Mouse (Mus musculus): ENCODE data around the gene Cacng2.
A peak's percentile ranks its signal among the peaks of the same experiment; 100 is the strongest.

Cacng2 gene

GRCm38 (mm10) chr15:78119704-78120103 lies at the start of gene Cacng2:
Gene Cacng2 (minus strand): TSS chr15:78120028.
- DNase-seq (ENCODE audit: low spot score in 2 of 2), result peak; percentile 90 to 97

DNA sequence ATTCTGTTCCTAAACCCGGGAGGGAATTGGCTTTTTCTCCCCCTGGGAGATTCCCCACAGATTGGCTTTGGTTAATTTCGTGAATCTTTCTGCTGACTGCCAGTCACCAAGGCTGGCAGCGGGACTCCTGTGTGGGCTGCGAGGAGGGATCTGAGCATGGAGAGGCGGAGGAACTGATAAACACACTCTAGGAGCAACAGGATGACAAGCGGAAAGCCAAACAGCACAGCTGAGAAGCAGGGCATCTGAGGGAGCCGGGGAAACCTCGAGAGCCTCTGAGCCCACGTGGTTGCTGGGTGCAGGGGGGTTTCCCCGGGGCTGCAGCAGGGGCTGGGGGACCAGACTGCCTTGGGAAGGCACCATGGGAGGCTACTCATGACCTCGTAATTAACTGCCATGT lies 49.7 kb upstream of the Cacng2 start:
- no peak for DNase-seq (ENCODE audit: low spot score in 2 of 2)

GRCm38 (mm10) chr15:78165292-78165691 lies 45.5 kb upstream of the Cacng2 start:
- DNase-seq (ENCODE audit: low spot score in 2 of 2), result peak in 1 of 2 experiments; percentile 31

DNA sequence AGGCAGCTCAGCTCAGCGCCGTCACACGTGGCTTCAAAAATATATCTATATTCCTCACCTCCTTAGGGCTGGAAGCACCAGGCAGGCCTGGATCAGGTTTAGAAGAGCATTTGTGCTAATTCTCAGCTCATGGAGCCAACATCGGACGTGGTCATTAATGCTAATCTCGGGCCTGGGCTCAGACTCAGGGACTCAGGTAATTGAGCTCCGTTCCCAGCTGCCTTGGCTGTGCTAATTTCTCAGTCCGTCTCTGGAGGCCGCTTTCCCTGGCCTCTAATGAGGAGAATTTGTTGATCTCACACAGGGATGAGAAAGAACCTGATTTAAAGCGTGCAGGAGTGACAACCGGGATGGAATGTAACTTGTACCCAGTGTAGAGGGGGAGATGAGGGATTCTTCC lies 44.6 kb upstream of the Cacng2 start:
- no peak for DNase-seq (ENCODE audit: low spot score in 2 of 2)

GRCm38 (mm10) chr15:78161946-78162345 lies 42.1 kb upstream of the Cacng2 start:
- no peak for DNase-seq (ENCODE audit: low spot score in 2 of 2)

GRCm38 (mm10) chr15:78158335-78158734 lies 38.5 kb upstream of the Cacng2 start:
- DNase-seq (ENCODE audit: low spot score in 2 of 2), result no peak

DNA sequence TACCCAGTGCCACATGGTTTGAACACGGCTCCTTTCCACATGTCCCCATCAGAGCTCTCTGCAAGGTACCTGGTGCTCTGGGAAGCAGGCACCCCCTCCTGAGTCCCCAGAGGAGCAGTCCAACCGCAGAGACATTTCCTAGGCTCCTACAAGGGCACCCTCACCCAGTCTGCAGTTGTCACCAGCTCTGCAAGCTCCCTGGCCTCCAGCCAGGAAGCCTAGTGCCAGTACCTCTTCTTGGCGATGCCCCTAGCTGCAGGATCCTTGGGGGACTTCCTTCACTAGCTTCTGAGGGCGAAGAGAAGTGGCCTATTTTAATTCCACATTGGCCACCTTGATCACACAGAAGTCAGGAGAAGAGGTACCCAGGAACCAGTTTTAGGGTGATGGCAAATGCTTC lies 38.0 kb upstream of the Cacng2 start:
- DNase-seq (ENCODE audit: low spot score in 2 of 2), result no peak

DNA sequence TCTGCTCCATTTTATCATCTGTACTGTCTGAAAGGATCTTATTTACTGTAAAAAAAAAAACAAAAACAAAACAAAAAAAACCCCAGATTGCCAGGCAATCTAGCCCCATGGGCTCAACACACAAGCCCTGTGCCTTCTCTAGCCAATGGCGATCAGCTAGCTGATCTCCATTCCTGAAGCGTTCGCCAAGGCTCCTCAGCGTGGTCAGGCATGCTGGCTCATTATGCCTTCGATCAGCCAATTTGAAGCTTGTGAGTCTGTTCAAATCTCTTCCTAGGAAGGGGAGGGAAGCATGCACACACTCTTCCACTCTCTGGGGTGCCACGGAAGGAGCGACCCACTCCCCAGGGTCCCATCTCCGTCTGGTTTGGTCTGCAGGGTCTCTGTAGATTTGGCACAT lies 37.5 kb upstream of the Cacng2 start:
- DNase-seq (ENCODE audit: low spot score in 2 of 2), result no peak

DNA sequence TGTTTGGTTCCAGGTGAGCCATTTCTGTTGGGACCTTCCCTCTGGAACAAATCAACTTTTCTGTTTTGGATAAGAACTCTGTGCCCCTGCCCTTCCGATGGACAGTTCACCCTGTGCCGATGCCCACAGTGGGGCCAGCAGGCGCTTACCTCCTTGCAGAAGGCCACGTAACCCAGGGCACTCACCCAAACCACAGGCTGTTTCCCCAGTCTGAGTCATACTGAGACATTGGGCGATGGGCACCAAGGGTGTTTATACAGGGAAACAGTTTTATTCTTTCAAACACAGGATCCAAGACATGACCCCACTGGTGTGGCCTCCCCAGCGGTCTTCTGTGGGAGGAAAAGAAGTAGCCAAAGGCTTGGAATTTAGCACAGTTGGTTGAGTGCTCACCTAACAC lies 35.6 kb upstream of the Cacng2 start:
- no peak for DNase-seq (ENCODE audit: low spot score in 2 of 2)

DNA sequence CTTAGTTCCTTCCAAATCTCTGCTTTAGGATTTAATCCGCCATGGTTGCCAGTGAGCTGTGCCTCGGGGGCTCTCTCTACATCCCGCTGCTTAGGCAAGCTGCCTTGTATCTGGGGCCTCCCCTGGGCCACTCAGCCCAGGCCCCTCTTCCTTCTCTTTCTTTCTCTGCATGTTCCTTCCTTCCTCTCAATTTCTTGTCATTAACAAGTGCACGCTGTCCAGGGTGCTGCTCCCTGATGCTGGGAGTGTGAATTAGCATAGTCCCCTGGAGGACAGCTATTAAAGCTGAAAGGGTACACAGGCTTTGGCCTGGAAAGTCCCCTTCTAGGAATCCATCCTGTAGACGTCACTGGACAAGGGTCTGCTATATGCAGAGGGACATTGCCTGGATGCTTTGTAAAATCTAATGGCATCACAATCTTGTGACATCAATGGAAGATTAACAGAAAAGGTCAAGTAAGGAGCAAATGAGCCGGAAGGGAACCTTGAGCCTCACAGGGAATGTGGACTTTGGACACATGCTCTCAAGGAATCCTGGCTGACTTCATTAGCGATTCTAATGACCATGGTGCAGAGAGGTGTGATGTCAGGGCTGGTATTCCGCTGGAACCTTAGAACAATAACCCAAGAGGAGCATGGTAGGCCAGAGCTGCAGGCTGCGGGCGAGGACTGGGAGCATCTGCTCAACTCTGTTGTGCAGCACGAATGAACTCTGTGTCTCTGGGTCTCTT lies 33.4 kb upstream of the Cacng2 start:
- DNase-seq (ENCODE audit: low spot score in 2 of 2), result no peak

GRCm38 (mm10) chr15:78148565-78148964 lies 28.7 kb upstream of the Cacng2 start:
- DNase-seq (ENCODE audit: low spot score in 2 of 2), result no peak

- no peak for DNase-seq (ENCODE audit: low spot score in 2 of 2)
Observed at GRCm38 (mm10) chr15:78140226-78140625, 20.4 kb upstream of the Cacng2 start.

DNA sequence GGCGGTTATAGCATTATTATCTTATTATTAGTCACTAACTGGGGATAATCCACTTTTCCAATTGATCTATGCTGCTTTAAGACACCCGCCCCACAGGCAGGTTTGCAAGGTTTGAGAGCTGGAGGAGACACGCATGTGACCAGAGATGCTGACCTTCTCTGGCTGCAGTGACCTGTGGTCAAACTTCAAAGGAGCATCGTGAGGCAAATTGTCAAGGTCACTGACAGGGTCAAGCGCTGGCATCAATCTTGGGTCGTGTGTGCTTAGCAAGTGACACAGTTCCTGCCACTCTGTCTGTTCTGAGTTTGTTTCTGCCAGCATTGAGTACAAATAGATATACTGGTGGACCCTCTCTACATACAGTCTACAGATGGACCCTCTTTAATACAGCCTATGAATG lies 14.8 kb upstream of the Cacng2 start:
- DNase-seq (ENCODE audit: low spot score in 2 of 2), result no peak

GRCm38 (mm10) chr15:78133389-78133788 lies 13.6 kb upstream of the Cacng2 start:
- DNase-seq (ENCODE audit: low spot score in 2 of 2), result no peak

- no peak for DNase-seq (ENCODE audit: low spot score in 2 of 2)
Observed at GRCm38 (mm10) chr15:78119248-78119647, 580 bp downstream of the Cacng2 start.

DNA sequence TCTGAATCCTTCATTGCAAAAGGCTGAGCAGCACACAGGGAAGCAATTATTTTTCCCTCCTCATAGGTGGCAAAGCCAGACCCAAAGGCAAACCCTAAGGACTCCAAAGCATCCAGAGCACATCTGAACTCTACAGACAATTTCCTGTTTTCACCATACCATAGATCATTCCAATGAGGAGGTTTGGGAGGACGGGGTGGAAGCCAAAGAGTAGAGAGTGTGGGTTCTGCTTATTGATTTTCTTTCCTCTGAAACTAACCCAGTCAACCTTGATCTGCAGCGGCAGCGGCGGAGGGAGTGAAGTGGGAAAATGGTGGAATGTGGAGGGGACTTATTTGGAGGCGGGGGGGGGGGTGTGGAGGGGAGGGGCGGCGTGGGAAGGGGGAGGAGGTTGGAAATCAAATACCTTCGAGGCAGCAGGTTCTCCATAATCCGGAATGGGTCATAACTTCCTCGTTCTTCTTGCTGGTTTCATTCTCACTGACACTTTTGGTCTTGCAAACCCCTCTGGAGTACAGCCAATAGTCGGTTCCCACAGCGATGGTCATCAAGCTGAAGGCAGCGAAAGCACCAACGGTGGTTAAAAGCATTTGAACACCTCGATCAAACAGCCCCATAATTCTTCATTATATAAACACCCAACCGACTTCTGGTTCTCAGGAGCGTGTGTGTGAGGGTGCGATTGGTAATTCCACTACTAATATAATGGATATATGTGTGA lies 1.4 kb downstream of the Cacng2 start:
- no peak for DNase-seq (ENCODE audit: low spot score in 2 of 2)

- DNase-seq (ENCODE audit: low spot score in 2 of 2), result no peak
Observed at GRCm38 (mm10) chr15:78117731-78118130, 2.1 kb downstream of the Cacng2 start.

DNA sequence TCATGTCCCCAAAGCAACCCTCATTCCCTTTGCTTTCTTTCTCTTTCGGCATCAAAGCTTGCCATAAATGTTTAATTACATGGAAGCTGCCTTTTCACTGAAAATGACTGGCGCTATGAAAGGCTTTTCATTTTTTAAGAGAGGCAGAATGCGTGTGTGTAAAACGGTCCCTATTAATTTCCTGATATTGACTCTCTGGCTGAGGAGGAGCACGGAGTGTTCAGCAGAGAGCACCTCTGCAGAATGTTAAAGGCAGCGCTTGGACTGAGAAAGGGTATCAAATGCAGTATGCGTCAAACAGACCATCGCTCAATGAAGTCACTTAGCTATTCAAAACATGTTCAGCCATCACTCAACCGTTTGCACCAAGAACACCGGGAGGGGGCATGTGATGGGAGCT lies 2.9 kb downstream of the Cacng2 start:
- DNase-seq (ENCODE audit: low spot score in 2 of 2), result no peak

DNA sequence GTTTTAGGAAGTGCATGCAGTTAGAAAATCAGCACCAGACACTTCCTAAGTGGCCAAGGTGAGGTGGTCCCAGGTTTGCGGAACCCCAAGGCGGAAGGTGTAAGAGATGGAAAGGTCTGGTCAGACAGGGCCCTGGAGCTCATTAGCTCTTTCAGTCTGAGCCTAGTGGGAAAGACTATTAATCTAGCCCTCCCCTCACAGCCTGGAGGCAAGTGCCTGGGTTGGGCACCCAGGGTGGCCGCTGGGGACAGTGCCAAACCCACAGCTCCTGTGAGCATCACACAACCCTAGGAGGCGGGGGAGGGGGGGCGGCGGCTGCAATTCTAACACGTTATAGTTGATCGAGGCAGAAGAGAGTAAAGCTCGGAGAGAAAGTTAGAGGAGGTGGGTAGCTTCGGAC lies 3.6 kb downstream of the Cacng2 start:
- no peak for DNase-seq (ENCODE audit: low spot score in 2 of 2)

GRCm38 (mm10) chr15:78099516-78099915 lies 20.3 kb downstream of the Cacng2 start:
- DNase-seq (ENCODE audit: low spot score in 2 of 2), result no peak

- DNase-seq (ENCODE audit: low spot score in 2 of 2), result no peak
Observed at GRCm38 (mm10) chr15:78096004-78096403, 23.8 kb downstream of the Cacng2 start.

DNA sequence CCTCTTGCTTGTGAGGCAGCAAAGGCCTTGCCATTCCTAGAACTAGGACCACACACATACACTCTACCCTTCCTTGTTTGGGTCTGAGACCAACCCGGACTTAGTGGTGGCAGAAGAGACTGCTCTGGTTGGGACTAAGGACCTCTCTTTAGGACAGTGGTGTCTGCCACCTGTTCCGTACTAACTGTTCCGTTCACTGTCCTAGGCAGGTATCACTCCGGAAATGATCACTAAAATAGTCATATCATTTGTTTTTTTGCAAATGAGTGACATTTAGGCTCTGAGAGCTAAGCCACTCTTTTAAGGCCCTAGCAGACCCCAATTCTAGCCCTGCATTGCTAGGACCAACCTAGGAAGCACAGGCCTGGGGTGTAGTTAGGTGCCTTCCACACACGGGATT lies 26.2 kb downstream of the Cacng2 start:
- DNase-seq (ENCODE audit: low spot score in 2 of 2), result no peak

DNA sequence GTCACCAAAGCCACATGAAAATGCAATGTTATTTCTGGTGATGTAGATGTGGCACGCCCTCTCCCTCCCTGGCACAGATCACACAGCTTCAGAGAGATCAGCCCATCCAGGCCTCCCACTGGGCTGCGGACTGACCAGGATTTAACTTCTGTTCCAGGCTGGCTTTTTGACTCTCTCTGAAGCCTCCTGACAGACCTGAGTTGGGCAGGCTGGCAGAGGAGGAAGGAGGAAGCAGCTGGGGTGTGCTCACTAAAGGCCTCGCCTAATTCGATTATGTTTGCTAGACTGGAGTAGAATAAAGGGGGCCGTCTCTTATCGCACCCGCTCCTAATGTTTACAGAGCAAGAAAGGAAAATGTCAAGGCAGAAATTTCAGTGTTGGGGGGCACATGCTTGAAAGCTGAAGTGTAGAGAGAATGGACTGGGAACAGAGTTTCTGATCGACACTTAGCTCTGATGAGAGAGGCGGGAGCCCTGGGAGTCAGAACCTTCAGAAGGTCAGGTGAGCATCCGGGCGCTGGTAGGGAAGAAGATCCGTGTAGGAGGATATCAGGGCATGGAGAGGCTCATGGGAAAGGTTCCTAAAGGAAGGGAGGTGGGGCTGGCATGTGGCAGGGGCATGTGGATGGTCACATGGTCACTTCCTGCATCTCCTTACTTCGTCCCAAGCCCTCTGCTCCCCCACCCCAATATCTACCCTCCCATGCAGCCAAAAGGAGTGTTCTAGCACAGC lies 36.8 kb downstream of the Cacng2 start:
- DNase-seq (ENCODE audit: low spot score in 2 of 2), result no peak
